Mouse (Mus musculus) gastrocnemius, postnatal 4 days (tissue): Measurements from ENCODE around the gene Vamp3. TPM values are rescaled to one million over a fixed set of nuclear protein-coding genes. Genes with fewer than 3 reads are reported as not detected.
"Not testable (repeated sequence)": the region's sequence is repeated elsewhere in the genome, so short reads cannot be mapped to it uniquely, and the experiment has no call there.

Experiments used
- DNase-seq, 2 experiments: peaks; one replicate each; pipeline ENCODE4 v3.0.0; 2021 to 2022; ENCODE audit warnings: low spot score in 2 of 2, mixed read lengths in 2 of 2
- total RNA-seq, 2 experiments: library from RNA; stranded (reverse); gene quantifications; 2 replicates each; pipeline ENCODE4 v1.2.3; 2021

Vamp3 gene
- total RNA-seq, 2 experiments from 2014 or later, result 78.8 to 79.1 TPM

- no peak for DNase-seq
Measured at GRCm38 (mm10) chr4:151046524-151046923, 11.2 kb downstream of the Vamp3 start.

GRCm38 (mm10) chr4:151044944-151045570 is 12.7 kb downstream of the Vamp3 start:
- no peak for DNase-seq

- DNase-seq, result peak; percentile 98
Measured at GRCm38 (mm10) chr4:151044037-151044943, 13.5 kb downstream of the Vamp3 start, which contains the start of gene Per3. Gene Per3, minus strand, starts transcription at chr4:151044665.

- DNase-seq, result no peak
Measured at GRCm38 (mm10) chr4:151043281-151043680, 14.5 kb downstream of the Vamp3 start.

GRCm38 (mm10) chr4:151041506-151041905 is 16.3 kb downstream of the Vamp3 start:
- no peak for DNase-seq

- DNase-seq, result no peak
Measured at GRCm38 (mm10) chr4:151037800-151038199, 20.0 kb downstream of the Vamp3 start.

- no peak for DNase-seq
Measured at GRCm38 (mm10) chr4:151036521-151036920, 21.2 kb downstream of the Vamp3 start.

GRCm38 (mm10) chr4:151027001-151027400 is 30.8 kb downstream of the Vamp3 start:
- no peak for DNase-seq

GRCm38 (mm10) chr4:151024152-151024551 is 33.6 kb downstream of the Vamp3 start:
- no peak for DNase-seq

- DNase-seq, result not testable (repeated sequence)
Measured at GRCm38 (mm10) chr4:151017356-151017755, 40.4 kb downstream of the Vamp3 start.

GRCm38 (mm10) chr4:151015946-151016345 is 41.8 kb downstream of the Vamp3 start:
- DNase-seq, result no peak

GRCm38 (mm10) chr4:151010316-151010715 is 47.4 kb downstream of the Vamp3 start:
- DNase-seq, result no peak

- peak in 1 of 2 experiments; percentile 26 for DNase-seq
Measured at GRCm38 (mm10) chr4:151006945-151007344, 50.8 kb downstream of the Vamp3 start.

GRCm38 (mm10) chr4:151005656-151006318 is 52.0 kb downstream of the Vamp3 start:
- no peak for DNase-seq

GRCm38 (mm10) chr4:151001397-151001796 is 56.4 kb downstream of the Vamp3 start:
- no peak for DNase-seq

GRCm38 (mm10) chr4:150998626-150999025 is 59.1 kb downstream of the Vamp3 start:
- no peak for DNase-seq

Other genes starting within 250 kb of the Vamp3 start
- 10 to 100 TPM; 18.8 to 22.8 TPM for gene Errfi1, start 204.0 kb downstream of the Vamp3 start, total RNA-seq
- gene Park7, start 143.5 kb downstream of the Vamp3 start, total RNA-seq, result 100 to 1,000 TPM; 247 to 274 TPM
- under 1 TPM; 0.17 to 0.57 TPM for gene Tnfrsf9, start 143.4 kb downstream of the Vamp3 start, total RNA-seq
- not detected for gene Uts2, start 60.9 kb downstream of the Vamp3 start, total RNA-seq
- gene Per3, start 13.3 kb downstream of the Vamp3 start, total RNA-seq, result 10 to 100 TPM; 10.5 to 15.4 TPM
- gene Gm13090, start 31.6 kb upstream of the Vamp3 start, total RNA-seq, result not detected